Mouse (Mus musculus): ENCODE data around the gene Zbtb43.
A peak's percentile ranks its signal among the peaks of the same experiment; 100 is the strongest.

Zbtb43 gene

DNA sequence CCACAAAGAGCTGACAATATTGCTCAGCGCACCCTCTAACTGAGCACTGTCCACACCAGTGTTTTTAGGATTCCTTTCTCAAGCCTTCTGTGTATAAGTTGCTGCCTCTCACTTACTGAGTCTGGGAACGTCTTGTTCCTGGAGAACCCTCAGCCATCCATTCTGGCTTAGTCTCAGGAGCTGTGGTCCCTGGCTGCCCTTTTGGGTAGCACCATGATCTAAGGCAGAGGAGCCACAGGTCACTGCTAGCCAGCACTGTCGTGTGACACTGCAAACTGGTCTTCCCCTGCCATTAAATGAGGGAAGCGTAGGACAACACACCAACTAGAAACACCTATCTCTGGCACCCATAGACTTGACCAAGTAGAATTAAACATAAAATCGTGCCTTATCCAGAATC, 15.6 kb downstream of the Zbtb43 start:
- no peak for DNase-seq

DNA sequence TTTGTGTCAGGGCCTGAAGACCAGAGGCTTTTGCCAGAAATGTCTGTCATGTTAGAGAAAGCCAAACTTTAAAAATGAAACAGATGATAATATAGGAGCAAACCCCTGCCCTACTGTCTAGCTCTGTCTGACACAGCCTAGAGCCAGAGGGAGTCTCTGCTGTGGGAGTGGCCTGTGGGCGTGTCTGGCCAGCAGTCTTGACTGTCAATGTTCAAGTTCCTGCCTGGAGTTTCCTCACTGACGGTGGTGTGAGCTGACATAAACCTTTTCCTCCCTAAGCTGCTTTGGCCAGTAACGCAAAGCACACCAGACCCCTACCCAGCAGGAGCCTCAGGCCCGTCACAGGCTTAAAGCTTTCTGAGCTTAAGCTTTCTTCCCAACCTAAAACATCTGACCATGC, 16.2 kb downstream of the Zbtb43 start:
- DNase-seq: no peak

DNA sequence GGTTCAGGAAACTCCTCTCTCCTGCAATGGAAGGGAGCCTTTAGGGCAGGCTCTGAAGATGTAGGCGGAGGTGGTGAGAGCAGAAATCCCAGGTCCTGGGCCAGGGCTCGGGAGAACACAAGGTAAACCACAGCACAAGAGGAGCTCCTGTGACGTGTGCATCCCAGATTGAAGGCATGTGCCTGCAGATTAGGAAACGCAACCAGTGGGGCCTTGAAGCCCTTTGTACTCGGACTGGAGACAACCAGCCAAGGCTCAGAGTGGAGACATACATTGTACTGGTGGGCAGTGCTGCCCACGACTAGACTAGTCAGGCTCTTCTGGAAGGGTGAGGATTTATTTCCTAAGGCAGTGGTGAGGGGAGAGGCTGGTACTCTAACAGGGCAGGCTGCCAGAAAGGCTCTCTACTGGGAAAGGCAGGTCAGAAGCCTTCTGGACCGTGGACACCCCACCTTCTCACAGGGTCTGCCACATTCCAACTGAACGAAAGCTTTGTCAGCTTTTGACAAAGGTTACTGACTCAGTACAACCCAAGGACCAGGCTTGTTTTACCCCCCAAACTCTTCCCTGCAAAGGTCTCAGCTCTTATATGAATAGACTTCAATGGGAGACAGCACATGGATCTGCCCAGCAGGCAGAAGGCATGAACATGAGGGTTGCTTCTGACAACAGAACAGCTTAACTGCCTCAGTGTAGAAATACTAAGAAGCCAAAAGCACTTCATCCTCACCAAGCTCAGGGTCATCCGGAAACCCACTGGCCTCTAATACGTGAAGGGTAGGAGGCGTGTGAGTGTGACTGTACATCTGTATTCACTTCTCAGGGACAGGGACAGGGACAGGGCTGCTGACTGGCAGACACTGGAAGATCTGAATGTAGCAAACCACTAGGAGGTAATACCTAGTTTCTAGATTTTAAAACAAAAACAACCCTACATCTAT, 17.1 kb downstream of the Zbtb43 start:
- DNase-seq: no peak

DNA sequence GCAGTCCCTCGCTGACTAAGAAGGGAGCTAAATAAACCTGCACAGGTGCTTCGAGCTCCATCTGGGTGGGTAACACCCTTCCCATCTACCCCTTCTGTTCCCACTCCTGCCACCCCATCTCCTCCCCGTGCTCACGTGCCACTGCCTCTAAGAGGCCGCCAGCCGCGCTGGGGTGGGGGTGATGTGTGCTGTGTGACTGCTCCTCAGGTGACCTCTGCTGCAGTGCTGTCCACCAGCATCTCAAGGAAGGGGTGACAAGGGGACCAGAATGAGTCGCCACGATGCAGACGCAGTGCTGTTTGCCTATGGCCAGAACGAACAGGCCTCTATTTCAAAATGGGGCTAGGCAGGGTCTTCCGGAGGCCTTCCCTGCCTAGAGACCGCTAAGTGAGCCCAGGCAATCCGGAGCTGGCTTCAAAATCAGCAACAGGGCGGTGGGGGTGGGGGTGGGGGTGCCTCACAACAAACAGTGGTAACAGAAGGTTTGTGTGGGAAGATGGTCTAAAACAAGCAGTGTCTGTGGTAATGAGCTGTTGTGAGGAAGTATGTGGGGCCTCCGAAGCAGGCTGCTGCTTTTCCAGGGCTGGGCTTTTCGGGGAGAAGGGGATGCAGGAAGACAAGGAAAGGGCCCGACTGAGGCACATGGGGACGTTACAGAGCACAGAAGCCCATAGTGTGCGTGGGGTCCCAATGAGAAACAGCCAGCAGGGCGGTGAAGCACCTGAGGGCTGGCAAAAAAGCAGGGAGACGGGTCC, 19.1 kb downstream of the Zbtb43 start:
- no peak for DNase-seq

DNA sequence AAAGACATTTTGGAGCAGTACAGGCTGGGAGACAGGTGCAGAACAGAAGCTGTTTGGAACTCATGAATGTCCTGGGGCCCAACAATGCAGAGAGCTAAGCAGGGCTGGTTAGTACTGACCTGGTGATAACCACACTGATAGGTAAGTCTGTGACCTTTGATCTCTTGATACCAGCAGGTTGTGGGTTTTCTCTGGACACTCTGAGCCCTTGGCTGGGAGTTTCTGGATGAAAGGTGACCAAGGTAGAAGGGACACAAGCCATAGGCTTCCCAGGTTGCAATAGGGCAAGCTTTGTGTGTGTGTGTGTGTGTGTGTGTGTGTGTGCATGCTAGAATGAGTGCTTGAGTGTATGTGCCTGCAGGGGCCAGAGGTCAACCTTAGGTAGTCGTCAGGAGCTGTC, 21.6 kb downstream of the Zbtb43 start:
- no peak for DNase-seq

DNA sequence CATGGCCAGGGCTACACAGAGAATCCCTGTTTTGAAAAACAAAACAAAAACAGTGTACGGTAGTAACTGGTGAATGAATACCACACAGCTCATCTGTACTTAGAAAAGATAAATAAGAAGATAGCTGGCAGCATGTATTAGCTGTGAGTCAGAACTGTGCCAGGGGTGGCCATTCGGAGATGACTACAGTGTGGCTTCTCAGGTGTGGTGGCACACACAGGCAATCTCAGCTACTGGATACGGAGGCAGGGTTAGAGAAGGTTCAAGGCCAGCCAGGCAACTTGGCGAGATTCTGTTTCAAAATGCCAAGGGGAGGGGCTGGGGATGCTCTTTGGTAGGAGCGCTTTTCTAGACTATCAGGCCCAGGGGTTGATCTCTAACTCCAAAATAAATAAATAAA, 22.6 kb downstream of the Zbtb43 start:
- no peak for DNase-seq

DNA sequence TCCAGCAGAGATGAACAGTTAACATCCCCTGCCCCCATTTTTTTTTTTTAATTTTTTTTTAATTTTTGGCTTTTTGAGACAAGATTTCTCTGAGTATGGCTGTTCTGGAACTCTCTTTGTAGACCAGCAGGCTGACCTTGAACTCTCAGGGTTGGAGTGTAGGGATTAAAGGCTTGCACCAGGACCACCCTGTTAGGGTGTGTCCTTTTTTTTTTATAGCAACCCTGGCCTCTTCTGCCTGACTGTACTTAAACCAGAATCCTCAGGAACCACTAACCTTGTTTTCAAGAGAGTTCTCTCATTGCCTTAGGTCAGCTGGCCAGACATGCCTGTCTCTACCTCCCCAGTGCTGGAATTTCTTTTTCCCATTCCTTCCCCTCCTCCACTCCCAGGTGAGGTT, 23.5 kb downstream of the Zbtb43 start:
- no peak for DNase-seq

DNA sequence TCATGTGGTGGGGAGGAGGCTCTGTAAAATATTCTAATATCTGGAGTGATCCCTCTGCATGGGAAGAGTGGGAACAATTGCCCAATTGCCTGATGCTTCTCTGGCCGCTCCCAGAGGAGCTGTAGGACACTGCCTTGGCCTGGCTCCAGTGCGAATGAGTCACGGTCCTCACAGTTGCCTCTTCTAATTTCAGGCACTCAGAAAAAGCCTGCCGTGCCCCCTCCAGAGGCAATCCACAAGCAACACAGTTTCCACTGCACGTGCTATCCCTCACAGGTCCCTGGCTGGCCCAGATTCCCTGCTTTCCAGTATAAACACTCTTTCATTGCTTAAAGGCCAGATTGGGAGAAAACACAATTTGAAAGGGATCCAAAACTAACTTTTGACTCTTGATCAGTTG, 24.0 kb downstream of the Zbtb43 start:
- DNase-seq: peak; percentile 86 to 91

DNA sequence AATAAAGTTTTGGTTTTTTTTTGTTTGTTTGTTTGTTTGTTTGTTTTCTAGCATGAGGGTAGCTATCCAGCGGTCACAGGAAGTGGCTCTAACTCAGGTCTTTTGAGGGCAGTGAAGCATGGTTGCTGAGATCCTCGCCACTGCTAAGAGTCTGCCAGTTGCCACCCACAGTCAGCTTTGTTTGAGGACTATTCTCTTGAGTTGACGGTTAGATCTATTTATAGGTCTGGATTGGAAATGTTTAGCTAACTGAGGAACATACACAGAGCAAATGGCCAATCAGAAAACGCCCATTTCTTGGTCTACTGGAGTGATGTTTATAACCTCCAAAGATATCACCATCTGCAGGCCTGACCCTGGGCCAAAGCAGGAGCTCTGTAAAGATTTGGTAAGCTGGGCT, 25.7 kb downstream of the Zbtb43 start:
- DNase-seq: no peak

DNA sequence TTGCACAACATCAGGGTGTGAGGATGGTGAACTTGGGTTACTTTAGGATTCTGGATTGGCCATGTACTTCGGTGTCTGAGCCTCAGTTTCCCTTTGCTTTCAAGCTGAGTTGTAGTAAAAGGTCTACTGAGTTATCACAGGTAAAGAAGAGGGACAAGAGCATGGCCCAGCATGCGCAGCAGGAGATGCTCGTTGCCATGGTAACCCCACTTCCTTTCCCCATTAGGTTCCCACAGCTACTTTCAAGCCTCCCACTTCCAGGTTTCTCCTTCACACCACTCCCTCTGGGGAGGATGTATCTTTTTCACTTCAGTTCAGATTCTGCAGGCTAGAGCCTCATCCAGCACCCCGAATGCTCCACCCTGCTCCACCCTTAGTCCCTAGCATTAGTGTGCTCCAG, 27.5 kb downstream of the Zbtb43 start:
- DNase-seq: no peak

DNA sequence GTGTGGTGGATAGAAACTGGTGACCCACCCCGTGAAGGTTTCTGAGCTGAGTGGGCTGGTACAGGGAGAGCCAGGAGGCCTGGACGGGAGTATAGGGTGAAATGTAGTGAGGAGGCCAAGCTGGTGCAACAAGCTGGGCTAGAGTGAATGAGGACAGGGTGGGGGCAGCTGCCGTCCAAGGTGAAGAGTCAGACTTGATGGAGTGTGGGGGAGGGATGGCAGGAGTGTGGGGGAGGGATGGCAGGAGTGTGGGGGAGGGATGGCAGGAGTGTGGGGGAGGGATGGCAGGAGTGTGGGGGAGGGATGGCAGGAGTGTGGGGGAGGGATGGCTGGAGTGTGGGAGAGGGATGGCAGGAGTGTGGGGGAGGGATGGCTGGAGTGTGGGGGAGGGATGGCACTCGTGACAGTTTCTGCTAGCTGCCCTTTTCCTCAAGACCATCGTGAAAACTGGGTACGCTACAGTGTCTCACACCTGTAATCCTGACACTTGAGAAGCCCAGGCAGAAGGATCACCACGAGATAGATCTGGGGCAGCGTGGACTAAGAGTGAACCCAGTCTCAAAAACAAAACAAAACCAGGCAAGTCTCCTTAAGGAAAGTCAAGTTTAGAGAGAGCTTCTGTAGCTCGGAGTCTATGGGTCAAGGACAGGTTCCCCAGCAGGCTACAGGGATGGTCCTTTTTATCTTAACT, 28.2 kb downstream of the Zbtb43 start:
- DNase-seq: no peak

DNA sequence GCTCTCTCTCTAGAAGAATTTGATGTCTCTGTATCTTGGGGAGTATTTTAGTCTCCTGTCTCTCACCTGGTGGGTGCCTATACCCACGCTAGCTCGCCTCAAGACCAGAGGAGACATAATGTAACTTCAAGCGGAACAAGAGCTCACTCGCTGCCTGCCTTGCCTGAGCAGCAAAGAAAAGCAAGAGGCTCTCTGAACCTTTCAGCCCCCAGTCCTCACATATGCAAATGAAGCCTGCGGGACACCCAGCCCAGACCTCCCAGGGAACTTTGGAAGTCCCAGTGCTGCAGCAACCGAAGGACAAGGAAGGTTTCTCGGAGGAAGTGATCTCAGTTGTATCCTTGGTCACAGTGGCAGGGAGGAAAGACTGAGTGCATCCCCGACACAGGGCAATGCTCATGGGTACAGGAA, 28.9 kb downstream of the Zbtb43 start:
- DNase-seq: no peak

DNA sequence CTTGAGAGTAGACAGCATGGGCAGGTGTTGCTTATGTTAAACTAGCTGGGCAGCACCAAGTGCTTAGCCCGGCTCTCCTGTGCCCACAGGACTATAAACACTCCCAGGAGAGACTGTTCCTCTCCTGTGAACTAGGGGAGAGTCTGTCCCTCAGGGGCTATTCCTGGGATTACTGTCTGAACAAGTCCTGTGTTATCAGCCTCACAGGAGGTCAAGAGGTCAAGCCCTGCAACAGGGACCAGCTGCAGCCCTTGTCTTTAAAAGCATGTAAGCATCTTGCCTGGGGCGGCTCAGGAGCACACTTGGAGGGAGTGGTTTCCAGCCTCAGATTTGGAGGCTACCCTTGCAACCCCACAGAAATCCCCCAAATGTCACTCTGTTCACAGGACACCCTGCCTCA, 30.0 kb downstream of the Zbtb43 start:
- DNase-seq: no peak

DNA sequence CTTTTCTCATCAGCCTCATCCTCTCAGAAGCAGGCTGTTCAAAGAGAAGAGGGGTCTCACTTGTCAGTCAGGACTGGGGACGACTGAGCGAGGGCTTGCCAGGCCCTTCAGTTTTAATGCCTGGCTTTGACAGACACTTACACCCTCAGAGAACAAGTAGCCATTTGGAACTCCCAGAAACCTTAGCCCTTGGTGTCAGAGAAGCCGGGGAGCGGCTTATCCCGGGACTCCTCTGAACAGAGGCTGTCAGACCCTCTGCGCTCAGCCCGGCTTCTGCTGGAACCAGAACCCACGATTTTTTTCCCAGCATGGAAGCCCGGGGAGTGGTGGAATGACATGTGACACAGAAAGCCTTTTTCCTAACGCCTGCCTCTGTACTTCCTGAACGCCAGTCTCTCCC, 31.2 kb downstream of the Zbtb43 start:
- DNase-seq: no peak

DNA sequence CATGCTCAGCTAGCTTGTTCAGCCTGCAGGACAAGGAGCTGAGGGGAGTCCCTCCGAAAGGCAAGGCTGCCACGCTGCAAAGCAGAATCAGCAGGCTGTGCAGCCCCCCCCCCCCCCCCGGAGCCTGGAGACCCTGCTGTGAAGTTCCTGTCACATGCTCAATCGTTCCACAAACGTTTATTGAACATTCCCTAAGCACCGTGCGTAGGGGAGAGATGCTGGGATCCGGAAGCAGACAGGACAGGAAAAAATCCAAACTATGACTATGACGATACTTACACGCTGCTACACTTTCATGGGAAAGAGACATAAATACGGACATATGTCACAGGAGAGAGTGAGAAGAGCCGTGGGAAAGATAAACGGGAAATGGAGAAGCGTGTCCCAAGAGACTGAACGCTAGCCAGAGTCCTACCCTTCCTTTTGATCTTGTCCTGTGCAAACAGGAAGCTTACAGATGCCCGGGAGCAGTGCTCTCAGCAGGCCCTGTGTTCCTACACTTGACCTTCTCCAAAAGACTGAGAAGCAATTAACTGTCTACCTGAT, 32.3 kb downstream of the Zbtb43 start:
- DNase-seq: no peak

DNA sequence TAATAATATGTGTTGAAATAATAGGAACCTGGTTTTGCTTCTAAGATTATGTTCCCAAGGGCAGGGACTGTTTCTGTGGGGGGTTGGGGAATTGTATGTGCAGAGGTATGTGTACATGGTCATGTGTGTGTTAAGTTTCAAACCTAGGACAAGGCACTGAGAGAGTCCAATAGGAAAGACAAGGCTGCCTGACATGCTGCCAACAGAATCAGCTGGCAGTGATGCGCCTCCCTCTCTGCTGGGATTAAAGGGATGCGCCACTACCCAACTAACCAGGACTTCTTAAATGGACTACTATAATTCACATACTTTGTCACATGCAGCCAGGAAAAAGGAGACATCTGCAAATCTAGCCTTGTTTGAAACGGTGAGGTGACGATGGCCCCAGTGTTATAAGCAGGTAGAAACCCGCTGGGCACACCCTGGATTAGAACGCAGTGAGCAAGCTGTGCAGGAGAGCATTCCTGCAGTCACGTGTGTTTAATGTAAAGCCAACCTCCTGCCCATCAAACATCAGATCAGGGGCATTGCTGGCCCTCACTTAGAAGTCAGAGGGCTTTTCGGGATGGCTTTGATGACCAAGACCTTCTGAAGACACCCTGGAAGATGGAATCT, 33.2 kb downstream of the Zbtb43 start:
- no peak for DNase-seq

DNA sequence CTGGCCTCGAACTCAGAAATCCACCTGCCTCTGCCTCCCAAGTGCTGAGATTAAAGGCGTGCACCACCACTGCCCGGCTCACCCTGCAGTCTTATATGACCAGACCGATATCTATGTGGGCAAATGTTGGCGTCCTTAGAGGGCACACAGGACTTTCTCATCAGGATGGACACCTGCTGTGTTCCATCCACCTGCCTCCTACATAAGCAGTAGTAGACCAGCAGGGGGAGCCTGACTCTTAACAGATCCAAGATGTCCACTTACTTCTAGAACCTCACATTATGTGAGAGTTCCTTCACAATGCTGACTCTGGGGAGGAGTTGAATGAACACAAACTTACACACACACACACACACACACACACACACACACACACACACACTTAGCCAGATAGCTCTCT, 35.5 kb downstream of the Zbtb43 start:
- peak; percentile 59 to 65 for DNase-seq

DNA sequence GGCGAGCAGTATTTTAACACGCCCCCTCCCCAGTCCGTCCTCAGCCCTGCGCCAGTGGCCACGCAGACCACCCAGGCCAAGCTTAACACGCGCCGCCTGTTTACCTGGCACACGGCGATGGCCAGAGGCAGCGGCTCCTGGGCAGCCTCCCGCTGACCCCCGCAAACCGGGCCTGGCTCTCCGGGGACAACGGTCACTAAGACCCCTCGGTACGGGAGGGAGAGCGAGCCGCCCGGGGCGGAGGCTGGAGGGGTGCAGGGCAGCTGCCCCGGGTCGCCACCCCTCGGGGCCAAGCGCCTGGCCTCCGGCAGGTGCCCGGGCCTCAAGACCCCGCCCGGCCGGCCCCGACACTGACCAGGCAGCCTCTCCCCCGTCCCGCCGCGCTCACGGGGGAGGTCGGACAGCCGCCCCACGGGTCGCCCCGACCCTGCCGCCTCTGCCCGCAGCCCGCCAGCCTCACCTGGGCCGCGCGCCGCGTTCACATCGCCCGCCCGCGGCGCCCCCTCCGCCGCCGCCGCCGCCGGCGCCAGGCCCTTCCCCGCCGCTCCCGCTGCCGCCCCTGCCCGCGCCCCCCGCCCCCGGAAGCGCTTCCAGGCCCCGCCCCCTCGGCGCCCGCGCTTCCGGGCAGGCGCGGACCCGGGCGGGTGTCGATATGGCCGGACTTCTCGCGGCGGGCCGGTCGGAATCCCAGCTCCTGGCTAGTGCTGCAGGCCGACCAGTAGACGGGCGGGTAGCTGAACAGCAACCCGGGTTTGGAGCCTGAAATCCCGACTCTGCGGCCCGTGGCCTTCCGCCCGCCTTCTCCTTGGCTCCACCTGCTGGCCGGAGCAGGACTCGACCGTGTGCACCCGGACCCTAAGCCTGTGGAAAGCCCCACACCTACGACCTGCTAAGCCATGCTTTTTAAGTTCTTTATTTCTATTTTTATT, 37.3 kb downstream of the Zbtb43 start, which contains the start of gene Zbtb34:
Gene Zbtb34, minus strand, starts transcription at position 554 of the 929 bp plus-strand sequence.
- DNase-seq: peak; percentile 41 to 73

DNA sequence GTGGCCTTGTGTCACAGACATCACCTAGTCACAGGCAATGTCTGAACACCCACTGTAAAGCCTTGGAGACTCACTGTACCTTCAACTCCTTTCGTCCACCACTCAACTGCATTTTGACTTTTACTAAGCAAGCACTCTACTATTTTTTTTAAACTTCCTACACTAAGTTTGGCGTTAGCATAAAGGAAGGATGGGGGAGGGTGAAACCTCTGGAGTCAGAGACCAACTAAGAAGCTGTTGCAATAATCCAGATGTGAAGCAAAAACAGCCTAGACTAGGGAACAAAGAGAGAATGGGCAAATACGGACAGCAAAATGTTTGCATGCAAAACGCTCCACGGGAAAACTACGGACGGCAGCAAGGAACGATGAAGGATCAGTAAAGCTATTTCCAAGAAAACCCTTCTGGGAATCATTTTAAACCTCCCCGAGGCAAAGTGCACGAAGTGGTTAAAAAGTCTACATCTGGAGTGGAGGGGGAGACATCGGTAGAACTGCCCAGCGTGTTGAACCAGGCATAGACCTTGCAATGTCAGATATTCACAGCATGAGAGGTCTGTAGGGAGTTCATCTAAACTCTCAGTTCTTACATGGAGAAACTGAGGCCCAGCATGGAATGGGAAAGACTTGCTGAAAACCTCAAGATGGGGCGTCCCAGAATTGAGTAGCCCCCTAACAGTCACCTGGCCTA, 38.1 kb downstream of the Zbtb43 start:
- no peak for DNase-seq

DNA sequence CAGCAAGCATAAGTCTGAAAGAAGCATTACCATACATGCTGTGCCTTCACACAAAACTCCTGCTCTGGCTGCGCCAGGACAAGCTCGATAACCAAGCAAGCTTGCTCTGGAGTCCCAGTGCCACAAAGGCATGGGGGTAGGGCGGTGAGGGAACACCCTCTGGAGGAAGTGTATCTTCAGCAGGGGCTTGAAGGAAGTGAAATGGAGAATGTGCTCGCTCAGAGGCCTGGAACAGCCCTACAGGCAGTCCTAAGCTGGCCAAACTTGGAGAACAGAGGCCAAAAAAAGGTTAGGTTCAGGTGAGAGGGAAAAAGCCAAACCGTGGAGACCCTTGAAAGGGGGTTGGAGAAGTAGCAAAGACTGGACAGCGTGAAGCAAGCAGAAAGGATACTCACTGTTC, 39.0 kb downstream of the Zbtb43 start:
- no peak for DNase-seq

All from cerebellum, adult 18-20 months (tissue).